Mouse (Mus musculus) heart, embryonic 15.5 days (tissue): Measurements from ENCODE around the gene Wdr4. TPM values are rescaled to one million over a fixed set of nuclear protein-coding genes. Genes with fewer than 3 reads are reported as not detected.
"Not testable (repeated sequence)": the region's sequence is repeated elsewhere in the genome, so short reads cannot be mapped to it uniquely, and the experiment has no call there.

Source experiments
- ATAC-seq: fragments of 200-750 bp; cut with Nextera tagmentation; replicated peaks from 2 replicates; pipeline ENCODE4 v1.8.0; 2017; ENCODE audit warnings: low read depth, moderate TSS enrichment; ENCODE audit not compliant: insufficient number of reproducible peaks, insufficient read depth, low FRiP score
- H3K27ac ChIP-seq: fragments of 300-500 bp; sonication (generic); 2 replicates; pipeline ENCODE4 v1.5.1; 2015; ENCODE audit warnings: mild to moderate bottlenecking, inconsistent platforms
- H3K27me3 ChIP-seq: fragments of 300-500 bp; sonication (generic); 2 replicates; pipeline ENCODE4 v1.6.1; 2015; ENCODE audit warnings: inconsistent platforms
- H3K36me3 ChIP-seq: fragments of 300-500 bp; sonication (generic); 2 replicates; pipeline ENCODE4 v1.6.1; 2015; ENCODE audit warnings: mild to moderate bottlenecking, inconsistent platforms
- H3K4me1 ChIP-seq: fragments of 300-500 bp; sonication (generic); replicated peaks from 2 replicates; pipeline ENCODE4 v1.6.1; 2015; ENCODE audit warnings: inconsistent platforms
- H3K4me2 ChIP-seq: fragments of 300-500 bp; sonication (generic); 2 replicates; pipeline ENCODE4 v1.6.1; 2015; ENCODE audit warnings: inconsistent platforms, mild to moderate bottlenecking, moderate library complexity
- H3K4me3 ChIP-seq: fragments of 300-500 bp; sonication (generic); 2 replicates; pipeline ENCODE4 v1.5.1; 2015; ENCODE audit warnings: mild to moderate bottlenecking, inconsistent platforms
- H3K9ac ChIP-seq: fragments of 300-500 bp; sonication (generic); 2 replicates; pipeline ENCODE4 v1.6.1; 2015; ENCODE audit warnings: mild to moderate bottlenecking, inconsistent platforms
- H3K9me3 ChIP-seq: fragments of 300-500 bp; sonication (generic); replicated peaks from 2 replicates; pipeline ENCODE4 v1.6.1; 2016; ENCODE audit warnings: inconsistent platforms
- WGBS: fragments of 180-500 bp; shearing (Covaris S2); methylation state at CpG from one replicate; pipeline ENCODE4 v1.1.7; 2015; ENCODE audit warnings: mixed read lengths; 5-methylcytosine and 5-hydroxymethylcytosine counted together
- polyA plus RNA-seq: library from polyadenylated mRNA; unstranded; fragments of >200 nt; fragmentation: Nextera tagmentation; extraction: Ambion mirVana; gene quantifications from 2 replicates; pipeline ENCODE4 v1.2.1, GENCODE M21; 2015

Wdr4 gene
- polyA plus RNA-seq, 1 experiment from 2014 or later = 16.7 TPM

DNA sequence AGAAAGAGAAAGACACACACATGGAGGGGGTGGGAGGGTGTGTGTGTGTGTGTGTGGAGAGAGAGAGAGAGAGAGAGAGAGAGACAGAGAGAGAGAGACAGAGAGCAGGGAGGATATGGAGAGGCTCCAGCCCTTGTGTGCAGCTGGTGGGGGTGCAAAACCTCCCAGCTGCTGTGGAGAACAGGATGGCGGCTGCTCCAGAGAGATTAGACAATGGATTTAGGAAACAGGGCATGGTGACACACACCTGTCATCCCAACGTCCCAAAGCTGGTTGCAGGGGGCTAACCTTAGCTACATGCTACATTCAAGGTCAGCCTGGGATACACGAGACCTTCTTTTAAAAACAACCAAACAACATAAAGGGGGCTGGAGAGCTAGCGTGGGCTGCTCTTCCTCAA is 36.5 kb upstream of the Wdr4 start:
- H3K4me1 ChIP-seq = peaks cover 11% of the 10 kb centered on the region
- 64% methylated on average over 4 of the region's 4 CpGs for WGBS
- H3K9ac ChIP-seq = no peak overlapping the region
- H3K27ac ChIP-seq = no peak overlapping the region
- no peak for ATAC-seq
- H3K9me3 ChIP-seq = no peaks in the 10 kb centered on the region
- no peak overlapping the region for H3K4me2 ChIP-seq
- no peaks in the 10 kb centered on the region for H3K36me3 ChIP-seq
- no peaks in the 10 kb centered on the region for H3K27me3 ChIP-seq
- no peak overlapping the region for H3K4me3 ChIP-seq

DNA sequence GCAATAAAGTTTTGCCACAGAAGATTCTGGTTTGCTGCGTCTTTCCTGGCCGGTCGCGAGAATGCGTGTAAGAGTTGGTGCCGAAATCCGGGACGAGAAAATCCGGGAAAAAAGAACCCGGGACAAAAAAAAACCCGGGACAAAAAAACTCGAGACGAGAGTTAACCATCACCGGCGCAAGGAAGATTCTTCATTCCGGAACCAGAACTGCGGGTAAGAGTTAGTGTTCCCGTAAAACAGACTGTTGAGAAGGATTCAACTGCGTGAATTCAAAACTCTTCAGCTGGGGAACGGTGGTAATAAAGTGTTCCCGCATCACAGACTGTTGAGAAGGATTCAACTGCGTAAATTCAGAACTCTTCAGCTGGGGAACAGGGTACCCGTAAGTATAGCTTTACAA is 32.8 kb upstream of the Wdr4 start:
- not testable (repeated sequence) for H3K9ac ChIP-seq, H3K36me3 ChIP-seq, ATAC-seq, H3K9me3 ChIP-seq, H3K27me3 ChIP-seq, H3K4me3 ChIP-seq, H3K27ac ChIP-seq, H3K4me1 ChIP-seq, H3K4me2 ChIP-seq
- 92% methylated on average over 23 of the region's 23 CpGs for WGBS

DNA sequence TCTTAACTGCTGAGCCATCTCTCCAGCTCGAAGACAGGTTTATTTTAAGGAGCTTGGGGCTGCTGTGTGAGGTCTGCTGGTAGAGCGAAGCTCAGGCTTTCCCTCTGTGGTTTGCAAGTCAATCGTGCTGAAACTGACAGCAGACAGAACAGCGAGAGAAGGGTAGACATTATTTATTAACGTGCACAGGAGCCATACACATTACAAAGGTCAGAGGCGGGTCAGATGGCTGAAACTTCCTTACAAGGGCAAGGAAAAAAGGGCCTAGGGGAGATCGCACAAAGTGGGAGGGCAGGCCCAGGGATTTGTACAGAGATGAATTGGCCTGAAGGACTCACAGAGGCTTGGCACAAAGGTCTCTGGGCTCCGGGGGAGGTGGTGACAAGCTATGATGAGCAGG is 29.6 kb upstream of the Wdr4 start:
- Histone ChIP-seq H3K27me3 (no peaks in the 10 kb centered on the region), H3K4me1 (0 out of 2 replicates have a peak, but pooled peaks cover 2% of the 10 kb centered on the region), H3K4me3 (no peak overlapping the region), H3K4me2 (no peak overlapping the region), H3K9me3 (peaks cover 4% of the 10 kb centered on the region; the same call in 1 of the 2 replicates), H3K9ac (no peak overlapping the region), H3K27ac (no peak overlapping the region), H3K36me3 (no peaks in the 10 kb centered on the region)
- WGBS = 51% methylated on average over 8 of the region's 8 CpGs
- no peak for ATAC-seq

DNA sequence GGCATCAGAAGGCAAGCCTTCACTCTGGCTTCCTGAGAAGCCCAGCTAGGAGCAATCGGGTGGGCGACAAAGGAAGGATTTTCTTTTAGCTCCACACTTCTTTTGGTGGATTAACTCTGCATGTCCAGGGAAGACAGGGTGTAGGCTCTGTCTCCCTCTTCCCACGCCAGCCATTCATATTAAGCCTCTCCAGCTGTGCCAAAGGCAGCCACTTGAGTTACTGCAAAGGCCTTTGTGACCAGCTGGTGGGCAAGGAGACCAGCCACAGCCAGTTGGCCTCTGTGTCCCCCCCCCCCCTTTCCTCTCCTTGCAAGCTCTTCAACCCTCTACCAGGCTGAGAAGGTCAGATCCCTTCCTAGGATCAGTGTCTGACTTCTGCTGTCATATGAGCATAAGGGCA is 28.2 kb upstream of the Wdr4 start:
- Histone ChIP-seq H3K4me1 (peaks cover 8% of the 10 kb centered on the region), H3K27me3 (no peaks in the 10 kb centered on the region), H3K36me3 (no peaks in the 10 kb centered on the region), H3K27ac (no peak overlapping the region), H3K4me3 (no peak overlapping the region), H3K9ac (no peak overlapping the region), H3K4me2 (no peak overlapping the region), H3K9me3 (peaks cover 4% of the 10 kb centered on the region; the same call in 1 of the 2 replicates)
- no peak for ATAC-seq
- 69% methylated on average over 3 of the region's 3 CpGs for WGBS

DNA sequence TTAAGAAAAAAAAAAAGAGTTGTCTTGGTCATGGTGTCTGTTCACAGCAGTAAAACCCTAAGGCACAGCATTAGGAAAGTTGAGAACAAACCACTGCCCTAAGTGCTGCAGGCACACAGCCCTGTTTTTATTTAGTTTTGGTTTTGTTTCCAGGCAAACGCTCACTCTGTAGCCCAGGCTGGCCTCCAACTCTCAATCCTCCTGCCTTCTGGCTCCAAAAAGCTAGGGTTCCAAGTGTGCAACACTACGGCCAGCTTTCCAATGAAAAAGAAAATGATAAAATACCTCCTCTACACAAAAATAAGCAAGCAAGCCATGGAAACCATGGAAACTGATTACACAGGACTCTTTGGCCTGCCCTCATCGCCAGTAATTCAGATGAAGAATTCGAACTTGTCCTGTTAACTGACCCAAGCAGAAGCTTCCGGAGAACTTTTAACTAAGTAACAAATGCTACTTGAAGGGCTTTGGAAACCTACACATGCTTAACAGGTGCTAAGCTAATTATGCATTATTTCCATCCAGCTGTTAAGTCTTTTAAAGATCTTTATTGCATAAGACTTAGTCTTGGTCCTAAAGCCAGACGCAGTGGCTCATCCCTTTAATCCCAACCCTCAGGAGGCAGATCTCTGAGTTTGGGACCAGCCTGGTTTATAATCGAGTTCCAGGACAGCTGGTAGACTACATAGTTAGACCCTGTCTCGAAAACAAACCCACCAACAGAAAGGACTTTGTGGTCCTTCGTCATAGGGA is 26.8 kb upstream of the Wdr4 start:
- 86% methylated on average over 9 of the region's 9 CpGs for WGBS
- H3K4me3 ChIP-seq = no peak overlapping the region
- no peak overlapping the region for H3K4me2 ChIP-seq
- H3K9ac ChIP-seq = no peak overlapping the region
- no peak for ATAC-seq
- no peaks in the 10 kb centered on the region for H3K27me3 ChIP-seq
- peaks cover 4% of the 10 kb centered on the region; the same call in 1 of the 2 replicates for H3K9me3 ChIP-seq
- H3K27ac ChIP-seq = no peak overlapping the region
- H3K36me3 ChIP-seq = no peaks in the 10 kb centered on the region
- H3K4me1 ChIP-seq = peaks cover 8% of the 10 kb centered on the region

DNA sequence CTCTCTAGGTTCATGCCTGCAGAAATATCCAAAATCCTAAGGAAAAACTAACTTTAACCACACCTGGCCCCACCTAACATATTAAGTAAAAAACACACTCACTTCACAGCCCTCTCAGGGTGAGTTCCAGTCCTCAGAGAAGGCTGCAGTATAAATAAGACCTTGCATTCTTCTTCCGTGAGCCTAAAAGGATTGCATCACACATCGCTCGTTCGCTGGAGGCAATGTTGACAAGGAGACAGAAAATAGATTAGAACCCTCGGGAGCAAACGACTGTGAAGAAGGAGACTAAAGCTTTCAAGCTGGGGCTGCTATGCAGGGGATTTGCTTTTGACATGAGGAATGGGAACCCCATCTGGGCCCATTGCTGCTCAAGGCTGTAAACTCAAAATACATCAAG is 23.8 kb upstream of the Wdr4 start:
- ATAC-seq = no peak
- no peak overlapping the region for H3K4me2 ChIP-seq
- 14% methylated on average over 6 of the region's 6 CpGs for WGBS
- H3K36me3 ChIP-seq = no peaks in the 10 kb centered on the region
- H3K9ac ChIP-seq = no peak overlapping the region; the same call in 1 of the 2 replicates
- H3K4me1 ChIP-seq = peaks cover 6% of the 10 kb centered on the region
- H3K27me3 ChIP-seq = no peaks in the 10 kb centered on the region
- H3K27ac ChIP-seq = no peak overlapping the region
- H3K9me3 ChIP-seq = no peaks in the 10 kb centered on the region
- H3K4me3 ChIP-seq = no peak overlapping the region

DNA sequence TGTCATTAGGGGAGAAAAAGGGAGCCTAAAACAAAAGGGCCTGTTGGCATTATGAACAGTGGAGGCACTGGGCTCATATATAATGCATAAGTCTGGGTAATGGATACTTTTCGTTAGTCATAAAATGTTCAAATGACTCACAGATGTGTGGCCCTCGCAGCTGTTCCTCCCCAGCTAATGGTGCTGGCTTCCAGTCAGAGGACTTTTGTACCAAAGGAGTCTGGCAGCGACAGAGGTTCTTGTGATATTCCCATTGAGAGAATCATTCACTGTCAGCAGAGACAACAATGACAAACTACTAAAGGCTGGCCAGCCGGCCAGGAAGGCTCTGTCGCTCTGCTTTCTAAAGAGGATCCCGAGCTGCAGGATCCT is 21.7 kb upstream of the Wdr4 start:
- no peak overlapping the region for H3K9ac ChIP-seq
- no peak overlapping the region for H3K4me3 ChIP-seq
- no peak overlapping the region for H3K27ac ChIP-seq
- no peak for ATAC-seq
- no peaks in the 10 kb centered on the region for H3K9me3 ChIP-seq
- 37% methylated on average over 6 of the region's 6 CpGs for WGBS
- no peaks in the 10 kb centered on the region for H3K27me3 ChIP-seq
- peaks cover 6% of the 10 kb centered on the region for H3K4me1 ChIP-seq
- no peaks in the 10 kb centered on the region for H3K36me3 ChIP-seq
- no peak overlapping the region for H3K4me2 ChIP-seq

DNA sequence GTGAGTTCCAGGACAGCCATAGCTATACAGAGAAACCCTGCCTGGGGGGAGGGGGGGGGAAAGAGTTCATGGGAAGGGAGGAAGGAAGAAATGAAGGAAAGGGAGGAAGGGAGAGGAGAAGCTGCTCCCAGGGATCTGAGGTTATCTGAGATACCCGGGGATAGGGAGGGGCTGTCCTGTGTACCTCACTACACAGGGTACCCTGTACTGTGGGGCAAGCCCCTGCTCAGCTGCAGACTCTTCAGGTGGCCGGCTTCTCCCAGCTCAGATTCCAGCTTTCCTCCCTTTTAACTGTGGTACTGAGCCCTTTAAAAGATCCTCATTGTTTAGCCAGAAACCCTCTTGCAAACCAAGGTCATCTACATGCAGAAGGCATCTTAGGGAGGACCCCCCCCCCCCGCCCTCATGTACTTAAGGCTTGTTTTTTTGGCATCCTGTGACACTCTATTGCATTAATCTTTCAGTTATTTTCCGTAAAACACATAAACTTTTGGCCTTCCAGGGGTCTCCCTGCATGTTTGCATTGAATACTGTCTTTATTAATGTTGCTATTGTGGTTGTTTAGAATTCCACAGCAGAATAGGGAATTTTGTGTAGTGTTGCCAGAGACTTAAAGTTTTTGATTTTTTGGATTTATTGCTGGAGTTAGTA is 21.2 kb upstream of the Wdr4 start:
- ATAC-seq = no peak
- Histone ChIP-seq H3K9ac (no peak overlapping the region), H3K27me3 (no peaks in the 10 kb centered on the region), H3K4me2 (no peak overlapping the region), H3K27ac (no peak overlapping the region), H3K36me3 (no peaks in the 10 kb centered on the region), H3K4me1 (peaks cover 7% of the 10 kb centered on the region), H3K4me3 (no peak overlapping the region), H3K9me3 (no peaks in the 10 kb centered on the region)
- 54% methylated on average over 4 of the region's 4 CpGs for WGBS

DNA sequence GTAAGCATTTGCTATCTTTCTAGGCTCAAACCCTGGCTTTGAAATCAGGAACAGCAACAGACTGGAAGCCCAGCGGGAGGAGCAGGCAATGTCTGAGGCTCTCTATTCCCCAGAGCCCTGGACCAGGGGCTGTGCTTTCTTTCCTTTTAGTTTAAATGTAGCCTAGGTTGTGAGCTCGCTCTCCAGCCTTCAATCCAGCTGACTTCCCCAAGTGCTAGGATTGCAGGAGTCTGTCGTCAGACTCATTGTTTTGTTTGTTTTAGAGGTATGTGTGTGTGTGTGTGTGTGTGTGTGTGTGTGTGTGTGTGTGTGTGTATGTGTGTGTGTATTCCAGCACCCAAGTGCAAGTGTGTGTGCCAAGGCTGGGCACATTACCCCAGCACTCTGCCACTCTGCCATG is 20.3 kb upstream of the Wdr4 start:
- no peak for ATAC-seq

DNA sequence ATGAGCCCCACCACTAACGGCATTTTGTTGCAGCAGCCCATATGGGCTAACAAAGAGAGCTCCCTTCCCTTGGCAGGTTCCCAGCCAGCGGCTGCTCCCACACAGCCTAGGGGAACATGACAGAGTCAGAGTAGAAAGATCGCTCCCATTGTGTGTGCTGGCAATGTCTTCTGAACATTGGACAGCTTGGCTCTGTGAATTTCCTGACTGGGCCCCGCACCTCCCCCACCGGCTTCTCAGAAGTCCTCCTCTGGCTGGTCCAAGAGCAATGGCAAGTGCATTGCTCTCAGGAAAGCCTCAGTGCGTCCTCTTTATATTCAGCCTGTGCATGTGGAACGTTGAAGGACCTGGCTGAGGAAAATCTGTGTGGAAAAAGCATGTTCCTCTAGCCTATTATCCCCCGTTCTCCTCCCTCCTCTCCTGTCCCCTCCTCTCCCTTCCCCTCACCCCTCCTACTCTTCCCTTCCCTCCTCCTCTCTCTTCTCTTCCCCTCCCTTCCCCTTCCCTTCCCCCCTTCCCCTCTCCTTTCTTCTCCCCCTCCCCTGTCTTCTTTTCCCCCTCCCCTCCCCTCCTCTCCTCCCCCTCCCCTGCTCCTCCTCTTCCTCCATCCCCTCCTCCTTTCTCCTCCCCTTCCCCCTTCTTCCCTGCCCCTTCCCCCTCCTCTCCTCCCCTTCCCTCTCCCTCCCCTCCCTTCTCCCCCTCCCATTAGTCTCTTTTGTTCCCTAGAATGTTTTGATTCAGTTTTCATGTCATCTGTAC is 16.3 kb upstream of the Wdr4 start:
- peak; percentile 83 for ATAC-seq
- 32% methylated on average over 8 of the region's 8 CpGs for WGBS
- Histone ChIP-seq H3K4me3 (no peak overlapping the region), H3K4me1 (peaks cover 10% of the 10 kb centered on the region), H3K27ac (peak overlapping the region; percentile 76), H3K9me3 (no peaks in the 10 kb centered on the region), H3K36me3 (peaks cover 9% of the 10 kb centered on the region), H3K9ac (no peak overlapping the region), H3K4me2 (no peak overlapping the region; the same call in 1 of the 2 replicates), H3K27me3 (no peaks in the 10 kb centered on the region)

More for the DNA sequence above, 20.3 kb upstream of the Wdr4 start:
- no peaks in the 10 kb centered on the region for H3K27me3 ChIP-seq
- no peak overlapping the region for H3K4me2 ChIP-seq
- WGBS = 46% methylated on average over 3 of the region's 3 CpGs
- H3K4me1 ChIP-seq = peaks cover 15% of the 10 kb centered on the region
- H3K9ac ChIP-seq = no peak overlapping the region
- no peaks in the 10 kb centered on the region for H3K36me3 ChIP-seq
- H3K27ac ChIP-seq = no peak overlapping the region
- H3K4me3 ChIP-seq = no peak overlapping the region
- H3K9me3 ChIP-seq = no peaks in the 10 kb centered on the region

DNA sequence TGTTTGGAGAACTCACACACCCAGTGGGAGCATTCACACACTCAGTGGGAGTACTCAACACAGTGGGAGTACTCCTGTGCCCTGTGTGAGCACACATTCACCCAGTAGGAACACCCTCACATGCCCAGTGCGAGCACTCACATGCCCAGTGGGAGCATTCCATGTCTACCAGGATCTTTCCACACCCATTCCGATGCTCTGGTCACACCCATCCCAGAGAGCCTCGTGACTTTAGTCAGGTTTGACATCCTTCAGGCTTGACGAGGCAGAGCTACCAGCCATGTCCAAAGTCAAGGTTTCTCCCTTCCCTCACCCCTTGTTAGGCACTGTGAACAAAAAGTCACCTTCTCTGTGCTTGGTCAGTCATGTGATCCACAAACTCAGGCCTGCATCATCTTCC is 15.6 kb upstream of the Wdr4 start:
- H3K9ac ChIP-seq = no peak overlapping the region
- ATAC-seq = no peak; the same call in 1 of the 2 replicates
- 55% methylated on average over 4 of the region's 4 CpGs for WGBS

More for the DNA sequence above, 15.6 kb upstream of the Wdr4 start:
- peaks cover 10% of the 10 kb centered on the region for H3K4me1 ChIP-seq
- H3K27ac ChIP-seq = peak overlapping the region; percentile 76
- no peaks in the 10 kb centered on the region for H3K27me3 ChIP-seq
- no peaks in the 10 kb centered on the region for H3K9me3 ChIP-seq
- no peak overlapping the region for H3K4me3 ChIP-seq
- H3K36me3 ChIP-seq = peaks cover 15% of the 10 kb centered on the region
- H3K4me2 ChIP-seq = no peak overlapping the region; the same call in 1 of the 2 replicates
